Mouse (Mus musculus): ENCODE measurements around the gene Sulf2. TPM values are rescaled to one million over a fixed set of nuclear protein-coding genes. Genes with fewer than 3 reads are reported as not detected.

Sulf2 gene
- total RNA-seq, 4 experiments from 2014 or later: 44.6 to 150 (median 89.6) TPM

- peak; percentile 89 for DNase-seq
These were observed 39.7 kb downstream of the Sulf2 start for GRCm38 (mm10) chr2:166115571-166116277.

DNA sequence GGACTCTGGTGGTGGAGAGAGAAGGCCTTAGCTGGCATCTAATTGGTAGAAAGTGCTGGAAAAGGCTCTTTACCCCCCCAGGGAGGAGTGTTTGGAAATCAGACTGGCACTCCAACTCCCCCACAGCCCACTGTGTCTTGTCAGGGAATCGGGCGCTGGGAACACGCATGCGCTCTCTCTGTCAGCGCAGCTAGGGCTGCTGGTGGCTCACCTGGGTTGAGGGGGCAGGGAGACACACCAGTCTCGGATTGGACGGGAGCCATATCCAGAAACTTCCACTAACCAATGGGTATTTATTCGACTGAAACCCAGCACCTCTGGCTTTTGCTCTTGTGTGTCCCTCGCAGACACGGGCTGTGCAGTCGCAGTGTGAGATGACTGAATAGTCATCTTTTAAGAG is 42.5 kb downstream of the Sulf2 start:
- no peak for DNase-seq

DNA sequence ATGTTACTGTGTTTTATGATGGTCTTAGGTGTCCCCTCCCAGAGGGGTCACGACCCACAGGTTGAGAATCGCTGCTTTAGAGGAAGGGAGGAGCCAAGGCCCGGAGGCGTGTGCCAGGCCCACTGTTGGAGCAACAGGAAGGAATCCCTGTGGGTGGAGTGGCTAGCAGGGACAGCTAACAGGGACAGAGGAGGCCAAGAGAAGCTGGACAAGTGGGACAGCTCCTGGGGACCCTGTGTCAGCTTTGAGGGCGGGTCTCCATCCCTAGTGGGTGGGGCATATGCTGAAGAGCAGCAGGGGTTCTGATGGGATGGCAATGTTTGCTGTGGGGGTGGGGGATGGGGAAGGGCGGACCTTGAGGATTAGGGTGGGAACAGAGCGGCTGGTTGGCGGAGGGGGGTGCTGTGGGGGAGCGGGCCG is 43.6 kb downstream of the Sulf2 start:
- DNase-seq: no peak

DNA sequence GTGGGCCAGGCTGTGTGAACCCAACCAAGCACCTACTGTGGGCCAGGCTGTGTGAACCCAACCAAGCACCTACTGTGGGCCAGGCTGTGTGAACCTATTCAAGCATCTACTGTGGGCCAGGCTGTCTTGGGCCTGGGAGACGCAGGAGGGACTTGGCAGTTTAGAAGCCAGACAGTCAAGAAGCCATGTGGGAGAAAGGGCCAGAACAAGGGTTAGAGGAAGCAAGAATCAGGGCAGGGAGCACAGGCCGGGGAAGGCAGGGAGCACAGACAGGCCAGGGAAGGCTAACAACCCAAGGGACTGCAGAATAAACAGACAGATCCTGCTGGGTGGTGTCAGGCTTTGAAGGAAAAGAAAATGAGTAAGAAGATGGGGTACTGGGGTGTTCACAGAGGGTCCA is 44.2 kb downstream of the Sulf2 start:
- no peak for DNase-seq

GRCm38 (mm10) chr2:166110764-166111163 is 44.7 kb downstream of the Sulf2 start:
- no peak for DNase-seq

- DNase-seq: peak; percentile 73
These were observed 47.1 kb downstream of the Sulf2 start for GRCm38 (mm10) chr2:166108326-166108725.

DNA sequence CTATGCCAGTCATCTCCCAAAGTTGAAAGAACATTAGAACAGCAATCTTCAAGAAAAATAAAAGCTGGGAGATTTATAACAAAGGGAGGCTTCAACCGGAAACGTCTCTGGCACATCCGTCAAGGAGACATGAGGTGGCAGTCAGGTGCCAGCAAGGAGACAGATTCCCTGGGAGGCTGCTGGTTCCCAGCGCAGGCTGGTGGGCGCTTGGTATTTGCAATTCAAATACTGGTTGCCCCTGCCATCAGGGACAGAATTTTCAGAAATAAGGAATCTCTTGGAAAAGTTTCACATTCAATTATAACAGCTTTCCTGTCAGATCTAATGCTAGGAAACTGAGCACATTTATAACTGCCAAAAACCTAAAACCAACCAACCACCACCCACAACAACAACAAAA is 47.6 kb downstream of the Sulf2 start:
- DNase-seq: no peak

DNA sequence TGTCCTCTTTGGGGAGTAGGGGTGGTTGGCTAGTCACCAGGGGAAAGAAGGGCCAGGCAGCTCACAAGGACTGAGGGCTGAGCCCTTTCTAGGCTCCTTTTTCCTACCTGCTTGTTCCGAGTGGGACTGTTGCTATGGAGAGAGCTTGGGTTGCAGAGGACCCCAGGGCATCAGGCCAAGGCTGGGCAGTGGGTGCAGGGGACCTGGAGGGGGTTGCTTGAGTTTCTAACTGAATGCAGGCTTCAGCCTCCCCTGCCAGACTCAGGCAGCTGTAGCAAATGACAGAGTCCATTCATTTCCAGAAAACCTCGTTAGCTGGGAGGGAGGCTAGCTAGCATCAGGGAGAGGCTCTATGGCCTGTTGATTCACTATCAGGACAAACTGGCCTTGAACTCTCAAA is 48.8 kb downstream of the Sulf2 start:
- DNase-seq: no peak

GRCm38 (mm10) chr2:166105911-166106310 is 49.6 kb downstream of the Sulf2 start:
- no peak for DNase-seq

- DNase-seq: no peak
These were observed 52.6 kb downstream of the Sulf2 start for GRCm38 (mm10) chr2:166102893-166103292.

DNA sequence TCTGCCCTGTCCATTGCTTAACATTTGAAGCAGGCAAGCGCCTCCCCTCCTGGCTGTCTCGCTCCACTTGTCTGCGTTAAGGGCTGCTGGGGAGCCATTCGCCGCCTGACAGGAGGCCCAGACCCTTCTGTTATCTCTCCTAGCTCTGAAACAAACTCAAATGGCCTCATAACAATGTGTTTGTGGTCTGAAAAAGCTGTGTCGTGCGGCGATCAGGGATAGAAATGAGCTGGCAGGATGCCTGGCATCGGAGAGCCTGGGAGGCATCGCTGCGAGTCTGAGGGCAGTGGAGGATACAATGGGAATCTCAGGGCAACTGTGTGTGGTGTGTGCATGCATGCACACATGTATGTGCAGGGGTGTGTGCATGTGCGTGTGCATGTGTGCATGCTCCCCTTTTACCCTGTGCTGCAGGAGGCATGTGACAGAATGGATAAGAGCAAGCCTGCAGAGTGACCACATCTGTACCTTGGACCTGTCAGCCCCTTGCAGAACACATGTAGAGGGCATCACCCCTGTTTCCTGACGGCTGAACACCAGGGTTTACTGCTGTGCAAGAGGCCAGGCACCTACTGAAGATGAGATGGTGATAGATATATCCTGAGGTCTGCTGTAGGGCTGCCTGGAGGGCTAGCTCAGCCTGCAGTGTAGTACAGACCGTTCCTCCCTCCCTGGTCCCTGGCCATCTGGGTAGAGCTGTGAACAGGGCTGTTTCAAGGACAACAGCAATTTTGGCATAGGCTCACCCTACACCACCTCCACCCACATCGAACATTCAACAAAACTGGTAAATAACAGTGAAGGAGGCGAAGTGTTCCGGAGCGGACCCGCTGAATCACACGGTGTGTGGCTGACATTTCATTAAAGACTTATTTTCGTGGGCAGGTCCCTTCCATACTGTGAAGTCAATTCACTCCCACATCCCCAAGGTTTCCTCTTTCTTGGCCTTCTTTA is 54.9 kb downstream of the Sulf2 start:
- DNase-seq: no peak

- DNase-seq: no peak
These were observed 57.0 kb downstream of the Sulf2 start for GRCm38 (mm10) chr2:166098292-166098933.

- DNase-seq: no peak
These were observed 57.8 kb downstream of the Sulf2 start for GRCm38 (mm10) chr2:166097443-166098291.

GRCm38 (mm10) chr2:166096834-166097233 is 58.6 kb downstream of the Sulf2 start:
- DNase-seq: no peak

DNA sequence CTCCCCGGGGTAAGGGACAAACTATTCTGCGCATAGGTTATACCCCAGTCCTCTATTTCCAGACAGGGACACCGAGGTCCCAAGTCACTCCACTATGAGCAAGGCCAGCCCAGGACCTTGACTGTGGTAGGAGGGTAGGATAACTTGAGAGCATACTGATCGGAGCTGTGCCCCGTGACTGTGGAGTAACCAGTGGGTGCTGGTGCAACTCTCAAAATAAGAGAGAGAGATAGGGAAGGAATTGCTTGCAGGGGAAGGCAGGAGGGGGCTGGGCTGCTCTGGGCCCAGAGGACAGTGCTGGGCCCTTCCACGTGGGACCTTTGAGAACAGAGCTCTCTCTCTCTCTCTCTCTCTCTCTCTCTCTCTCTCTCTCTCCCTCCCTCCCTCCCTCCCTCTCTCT is 59.2 kb downstream of the Sulf2 start:
- DNase-seq: no peak

GRCm38 (mm10) chr2:166092412-166092811 is 63.1 kb downstream of the Sulf2 start:
- no peak for DNase-seq

DNA sequence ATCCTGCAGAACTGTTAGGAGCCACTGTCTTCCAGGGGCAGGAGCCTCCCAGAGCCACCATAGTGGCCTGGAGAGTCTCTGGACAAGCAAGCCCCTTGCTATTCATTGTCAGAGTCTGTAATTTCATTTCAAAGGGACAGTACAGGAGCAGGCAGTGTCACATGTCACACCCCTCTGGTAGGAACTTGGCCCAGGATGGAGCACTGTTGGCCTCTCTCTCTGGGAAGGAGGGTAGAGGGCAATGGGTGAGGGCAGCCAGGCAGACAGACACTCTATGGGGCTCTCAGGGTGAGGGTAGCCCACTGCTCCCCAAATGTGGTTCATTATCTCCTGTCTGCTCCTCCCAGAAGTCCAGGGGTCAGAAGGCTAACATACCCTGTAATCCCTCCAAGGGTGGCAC is 63.9 kb downstream of the Sulf2 start:
- no peak for DNase-seq

GRCm38 (mm10) chr2:166090131-166090581 is 65.3 kb downstream of the Sulf2 start:
- DNase-seq: no peak

DNA sequence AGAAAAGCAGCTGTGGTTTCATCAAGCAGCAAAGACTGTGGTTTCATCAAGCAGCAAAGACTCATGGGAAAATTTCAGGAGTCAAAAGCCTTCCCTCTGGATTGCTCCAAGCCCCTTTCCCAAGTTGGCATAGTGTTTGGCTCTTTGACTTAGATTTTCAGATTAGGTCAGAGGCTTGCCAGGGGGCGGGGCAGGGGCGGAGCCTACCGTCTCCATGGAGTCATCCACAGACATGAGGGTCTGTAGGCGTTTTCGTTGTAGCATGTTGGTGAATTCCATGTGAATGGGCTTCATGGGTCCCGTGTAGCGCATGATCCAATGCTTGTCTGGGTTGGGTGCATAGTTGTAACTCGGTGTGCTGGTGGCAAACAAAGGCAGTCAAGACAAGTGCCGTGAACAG is 66.5 kb downstream of the Sulf2 start:
- no peak for DNase-seq

DNA sequence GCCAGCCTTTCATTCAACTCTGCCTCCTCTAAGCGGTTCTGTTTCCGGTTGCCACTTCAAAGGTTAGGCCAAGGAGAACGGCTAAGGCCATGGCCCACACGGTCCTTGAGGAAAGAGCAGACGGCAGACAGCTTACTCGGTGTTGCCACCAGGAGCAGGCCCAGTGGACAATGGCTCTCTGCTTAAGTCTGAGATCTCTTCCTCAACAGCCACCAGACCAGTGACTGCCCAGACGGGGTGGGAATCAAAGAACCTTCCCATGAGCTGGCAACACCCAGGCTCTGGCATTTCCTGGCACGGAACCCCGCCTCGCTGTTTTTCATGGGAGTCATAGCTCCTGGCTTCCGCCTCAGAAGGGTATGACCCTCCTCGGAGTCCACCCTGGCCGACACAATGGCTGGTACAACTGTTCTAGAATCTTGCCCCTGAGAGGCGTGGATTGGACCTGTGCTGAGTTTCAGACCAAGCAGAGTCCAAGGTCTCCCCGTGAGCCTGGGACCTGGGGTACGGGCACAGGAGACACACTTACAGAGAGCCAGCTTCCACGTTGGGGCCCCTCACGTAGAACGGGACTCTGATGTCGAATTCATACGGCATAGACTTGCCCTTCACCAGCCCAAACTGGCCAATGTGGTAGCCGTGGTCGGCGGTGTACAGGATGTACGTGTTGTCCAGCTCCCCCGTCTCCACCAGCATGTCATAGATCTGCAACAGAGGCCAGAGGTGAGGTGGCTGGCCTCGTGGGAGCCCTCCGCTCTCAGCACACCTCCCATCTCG is 68.8 kb downstream of the Sulf2 start:
- peak; percentile 54 for DNase-seq

DNA sequence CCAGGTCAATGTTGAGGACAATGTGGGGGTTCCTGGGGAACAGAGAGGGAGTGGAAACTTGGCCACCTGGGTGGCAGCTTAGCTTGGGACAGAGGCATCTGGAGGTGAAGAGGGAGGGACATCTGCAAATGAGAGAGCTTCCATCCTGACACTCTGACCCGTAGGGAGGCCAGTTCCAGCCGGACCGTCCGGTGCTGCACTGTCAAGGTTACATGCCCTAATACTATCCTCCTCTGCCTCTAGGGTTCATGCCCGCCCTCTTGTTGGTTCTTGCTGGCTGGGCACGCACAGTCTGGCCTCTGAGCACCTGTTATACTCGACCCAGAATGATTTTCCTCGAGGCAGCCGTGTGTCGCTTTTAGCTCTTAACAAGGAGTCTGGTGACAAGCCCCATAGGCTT is 69.7 kb downstream of the Sulf2 start:
- no peak for DNase-seq

Data from adrenal gland, adult 8-10 months (tissue).